Mouse (Mus musculus) heart, adult 9 months (tissue): ENCODE measurements around the gene Cdkl3.

Experiments
- DNase-seq, 2 experiments: peaks; one replicate each; pipeline ENCODE4 v3.0.0; 2022; ENCODE audit warnings: low spot score in 2 of 2

The Cdkl3 gene

GRCm38 (mm10) chr11:52003772-52004528 is at the start of gene Cdkl3:
TSS of gene Cdkl3 (plus strand) at chr11:52004221.
- DNase-seq: peak; percentile 94 to 95

GRCm38 (mm10) chr11:51956112-51956511 is 47.9 kb upstream of the Cdkl3 start:
- DNase-seq: no peak

GRCm38 (mm10) chr11:51957760-51958159 is 46.3 kb upstream of the Cdkl3 start:
- DNase-seq: no peak

GRCm38 (mm10) chr11:51959511-51959910 is 44.5 kb upstream of the Cdkl3 start:
- no peak for DNase-seq

- no peak for DNase-seq
Observed at GRCm38 (mm10) chr11:51960061-51960460, 44.0 kb upstream of the Cdkl3 start.

GRCm38 (mm10) chr11:51960967-51961471 is 43.0 kb upstream of the Cdkl3 start:
- DNase-seq: peak in 1 of 2 experiments; percentile 21

GRCm38 (mm10) chr11:51961761-51962160 is 42.3 kb upstream of the Cdkl3 start:
- no peak for DNase-seq

- no peak for DNase-seq
Observed at GRCm38 (mm10) chr11:51962277-51962676, 41.7 kb upstream of the Cdkl3 start.

GRCm38 (mm10) chr11:51966651-51967050 is 37.4 kb upstream of the Cdkl3 start:
- no peak for DNase-seq

- peak; percentile 88 to 93 for DNase-seq
Observed at GRCm38 (mm10) chr11:51967443-51968401, 36.3 kb upstream of the Cdkl3 start, which contains the start of gene Cdkn2aipnl. TSS of gene Cdkn2aipnl (plus strand) at chr11:51967661.

GRCm38 (mm10) chr11:51968896-51969295 is 35.1 kb upstream of the Cdkl3 start:
- DNase-seq: no peak

GRCm38 (mm10) chr11:51969511-51969910 is 34.5 kb upstream of the Cdkl3 start:
- no peak for DNase-seq

- no peak for DNase-seq
Observed at GRCm38 (mm10) chr11:51971644-51972043, 32.4 kb upstream of the Cdkl3 start.

GRCm38 (mm10) chr11:51999611-52000289 is 4.3 kb upstream of the Cdkl3 start:
- peak; percentile 76 to 79 for DNase-seq

GRCm38 (mm10) chr11:52000290-52000962 is 3.6 kb upstream of the Cdkl3 start, which contains the start of gene Ube2b:
TSS of gene Ube2b (minus strand) at chr11:52000762.
- DNase-seq: peak; percentile 96 to 97

- no peak for DNase-seq
Observed at GRCm38 (mm10) chr11:52001341-52001740, 2.7 kb upstream of the Cdkl3 start.

GRCm38 (mm10) chr11:52001861-52002260 is 2.2 kb upstream of the Cdkl3 start:
- no peak for DNase-seq

GRCm38 (mm10) chr11:52002842-52003504 is 1.0 kb upstream of the Cdkl3 start:
- no peak for DNase-seq

- DNase-seq: no peak
Observed at GRCm38 (mm10) chr11:52003505-52003771, 583 bp upstream of the Cdkl3 start.

GRCm38 (mm10) chr11:52005586-52005985 is 1.6 kb downstream of the Cdkl3 start:
- no peak for DNase-seq

GRCm38 (mm10) chr11:52011011-52011410 is 7.0 kb downstream of the Cdkl3 start:
- DNase-seq: no peak
